Mouse (Mus musculus) c-Kit-positive CD71-negative TER-119-negative erythroid progenitor cells, embryonic 14.5 days (primary cell): ENCODE results near the gene Tmem59.

Experiments
- DNase-seq: peaks from one replicate; pipeline ENCODE4 v3.0.0-alpha.2; 2013; ENCODE audit warnings: low read depth

Gene Tmem59

GRCm38 (mm10) chr4:107178182-107178829 lies at the start of gene Tmem59:
TSS of gene Tmem59 (plus strand) at chr4:107178399.
- DNase-seq, result peak; percentile 97

GRCm38 (mm10) chr4:107129373-107129772 lies 48.8 kb upstream of the Tmem59 start:
- DNase-seq, result no peak

- peak; percentile 23 for DNase-seq
Measured at GRCm38 (mm10) chr4:107130534-107130933, 47.7 kb upstream of the Tmem59 start.

- no peak for DNase-seq
Measured at GRCm38 (mm10) chr4:107134891-107135290, 43.3 kb upstream of the Tmem59 start.

GRCm38 (mm10) chr4:107135663-107136062 lies 42.5 kb upstream of the Tmem59 start:
- DNase-seq, result no peak

GRCm38 (mm10) chr4:107136531-107136930 lies 41.7 kb upstream of the Tmem59 start:
- no peak for DNase-seq

- DNase-seq, result no peak
Measured at GRCm38 (mm10) chr4:107138948-107139835, 39.0 kb upstream of the Tmem59 start.

- DNase-seq, result no peak
Measured at GRCm38 (mm10) chr4:107139836-107140631, 38.2 kb upstream of the Tmem59 start.

- no peak for DNase-seq
Measured at GRCm38 (mm10) chr4:107143511-107143910, 34.7 kb upstream of the Tmem59 start.

GRCm38 (mm10) chr4:107150991-107151390 lies 27.2 kb upstream of the Tmem59 start:
- DNase-seq, result no peak

GRCm38 (mm10) chr4:107152571-107152970 lies 25.6 kb upstream of the Tmem59 start:
- DNase-seq, result no peak

GRCm38 (mm10) chr4:107156983-107157401 lies 21.2 kb upstream of the Tmem59 start:
- no peak for DNase-seq

GRCm38 (mm10) chr4:107159166-107159773 lies 18.9 kb upstream of the Tmem59 start:
- DNase-seq, result no peak

GRCm38 (mm10) chr4:107160181-107160580 lies 18.0 kb upstream of the Tmem59 start:
- no peak for DNase-seq

- no peak for DNase-seq
Measured at GRCm38 (mm10) chr4:107163341-107163740, 14.9 kb upstream of the Tmem59 start.

- peak; percentile 64 for DNase-seq
Measured at GRCm38 (mm10) chr4:107163756-107164587, 14.2 kb upstream of the Tmem59 start.

GRCm38 (mm10) chr4:107166700-107167099 lies 11.5 kb upstream of the Tmem59 start:
- no peak for DNase-seq

- DNase-seq, result no peak
Measured at GRCm38 (mm10) chr4:107167798-107168197, 10.4 kb upstream of the Tmem59 start.

GRCm38 (mm10) chr4:107177506-107177905 lies 693 bp upstream of the Tmem59 start:
- no peak for DNase-seq

GRCm38 (mm10) chr4:107178830-107179490 lies 761 bp downstream of the Tmem59 start, which contains the start of gene Tceanc2:
TSS of gene Tceanc2 (minus strand) at chr4:107179116.
- peak; percentile 48 for DNase-seq
